Mouse (Mus musculus) hindbrain, embryonic 14.5 days (tissue): Measurements from ENCODE around the gene Dzip3. TPM values are rescaled to one million over a fixed set of nuclear protein-coding genes. Genes with fewer than 3 reads are reported as not detected.

Experiments
- ATAC-seq: fragments of 200-750 bp; cut with Nextera tagmentation; 2 replicates; pipeline ENCODE4 v1.8.0; 2017; ENCODE audit warnings: moderate number of reproducible peaks, mild to moderate bottlenecking, moderate TSS enrichment, moderate library complexity; ENCODE audit not compliant: low FRiP score
- DNase-seq: peaks from one replicate; pipeline ENCODE4 v3.0.0-alpha.2; 2015; ENCODE audit warnings: low spot score
- H3K27ac ChIP-seq: fragments of 300-500 bp; sonication (generic); 2 replicates; pipeline ENCODE4 v1.5.1; 2014; ENCODE audit warnings: mild to moderate bottlenecking, moderate library complexity
- H3K27me3 ChIP-seq: fragments of 300-500 bp; sonication (generic); 2 replicates; pipeline ENCODE4 v1.6.1; 2014; ENCODE audit warnings: mild to moderate bottlenecking, low read length, mixed read lengths; ENCODE audit not compliant: control insufficient read depth, insufficient read depth
- H3K36me3 ChIP-seq: fragments of 300-500 bp; sonication (generic); replicated peaks from 2 replicates; pipeline ENCODE4 v1.6.1; 2014; ENCODE audit not compliant: control insufficient read depth, insufficient read depth
- H3K4me1 ChIP-seq: fragments of 300-500 bp; sonication (generic); replicated peaks from 2 replicates; pipeline ENCODE4 v1.6.1; 2014; ENCODE audit warnings: antibody characterized with exemption, low read length, mixed read lengths; ENCODE audit not compliant: control insufficient read depth, insufficient read depth
- H3K4me2 ChIP-seq: fragments of 300-500 bp; sonication (generic); replicated peaks from 2 replicates; pipeline ENCODE4 v1.6.1; 2014; ENCODE audit warnings: mild to moderate bottlenecking, moderate library complexity
- H3K4me3 ChIP-seq: fragments of 300-500 bp; sonication (generic); replicated peaks from 2 replicates; pipeline ENCODE4 v1.5.1; 2014; ENCODE audit warnings: mild to moderate bottlenecking, low read length
- H3K9ac ChIP-seq: fragments of 300-500 bp; sonication (generic); 2 replicates; pipeline ENCODE4 v1.6.1; 2014
- H3K9me3 ChIP-seq: fragments of 300-500 bp; sonication (generic); 2 replicates; pipeline ENCODE4 v1.6.1; 2016; ENCODE audit warnings: low read length; ENCODE audit not compliant: control insufficient read depth
- WGBS: fragments of 180-500 bp; shearing (Covaris S2); extraction: QIAGEN DNeasy Blood & Tissue Kit; methylation state at CpG from one replicate; pipeline ENCODE4 v1.1.7; 2014; 5-methylcytosine and 5-hydroxymethylcytosine counted together
- polyA plus RNA-seq: library from polyadenylated mRNA; unstranded; fragments of >200 nt; fragmentation: Nextera tagmentation; extraction: Ambion mirVana; gene quantifications from 2 replicates; pipeline ENCODE4 v1.2.1, GENCODE M21; 2014

Gene Dzip3
- polyA plus RNA-seq, 1 experiment from 2014 or later = 77.3 TPM

DNA sequence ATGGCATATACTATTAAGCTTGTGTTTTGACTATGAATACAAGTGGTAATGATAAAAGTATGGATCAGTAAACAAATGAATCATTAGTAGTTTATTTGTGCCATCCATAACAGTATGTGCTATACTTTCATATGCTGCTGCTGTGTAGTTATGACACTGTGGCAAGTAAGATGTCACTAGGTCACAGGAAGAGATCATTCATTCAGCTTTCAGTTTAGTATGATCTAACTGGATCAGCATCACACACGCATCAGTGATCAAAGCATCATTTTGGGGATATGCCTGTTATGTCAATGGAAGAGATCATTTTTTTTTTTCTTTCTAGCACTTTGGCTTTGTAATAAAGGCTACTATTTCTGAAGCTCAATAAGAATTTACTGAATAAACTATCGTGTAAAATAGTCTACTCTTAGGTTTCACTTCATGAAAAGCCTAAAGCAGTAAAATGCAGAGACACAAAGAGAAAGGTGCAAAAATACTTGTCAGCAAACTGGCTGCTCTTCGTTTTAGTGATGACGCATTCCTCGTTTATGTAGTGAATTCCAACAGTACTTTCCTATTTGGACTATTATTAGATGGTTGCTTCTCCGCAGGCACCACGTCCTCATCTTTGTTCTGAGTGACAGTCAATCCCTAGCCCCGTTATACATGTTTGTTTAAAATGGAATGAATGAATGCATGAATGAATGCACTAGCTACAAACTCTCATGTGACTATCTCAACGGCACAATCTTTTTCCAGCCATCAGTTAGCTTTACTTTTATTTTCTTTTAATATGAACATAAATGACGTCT, 1.3 kb downstream of the Dzip3 start:
- H3K27ac ChIP-seq = peak overlapping the region; percentile 97
- peaks cover 9% of the 10 kb centered on the region; the same call in 1 of the 2 replicates for H3K4me1 ChIP-seq
- H3K9me3 ChIP-seq = no peaks in the 10 kb centered on the region
- peak overlapping the region; percentile 86 for H3K4me2 ChIP-seq
- ATAC-seq = no peak
- DNase-seq = no peak
- peak overlapping the region; percentile 97 for H3K4me3 ChIP-seq
- H3K9ac ChIP-seq = peak overlapping the region; percentile 99
- WGBS = 24% methylated on average over 10 of the region's 10 CpGs
- no peaks in the 10 kb centered on the region for H3K36me3 ChIP-seq
- H3K27me3 ChIP-seq = no peaks in the 10 kb centered on the region

- H3K27me3 ChIP-seq = no peaks in the 10 kb centered on the region
- H3K4me2 ChIP-seq = no peak overlapping the region
- peaks cover 9% of the 10 kb centered on the region; the same call in 1 of the 2 replicates for H3K4me1 ChIP-seq
- H3K4me3 ChIP-seq = no peak overlapping the region
- ATAC-seq (no peak), DNase-seq (no peak)
- H3K9me3 ChIP-seq = no peaks in the 10 kb centered on the region
- H3K27ac ChIP-seq = no peak overlapping the region
- H3K9ac ChIP-seq = no peak overlapping the region
- no peaks in the 10 kb centered on the region for H3K36me3 ChIP-seq
These were observed 4.3 kb downstream of the Dzip3 start for GRCm38 (mm10) chr16:48989700-48990099.

DNA sequence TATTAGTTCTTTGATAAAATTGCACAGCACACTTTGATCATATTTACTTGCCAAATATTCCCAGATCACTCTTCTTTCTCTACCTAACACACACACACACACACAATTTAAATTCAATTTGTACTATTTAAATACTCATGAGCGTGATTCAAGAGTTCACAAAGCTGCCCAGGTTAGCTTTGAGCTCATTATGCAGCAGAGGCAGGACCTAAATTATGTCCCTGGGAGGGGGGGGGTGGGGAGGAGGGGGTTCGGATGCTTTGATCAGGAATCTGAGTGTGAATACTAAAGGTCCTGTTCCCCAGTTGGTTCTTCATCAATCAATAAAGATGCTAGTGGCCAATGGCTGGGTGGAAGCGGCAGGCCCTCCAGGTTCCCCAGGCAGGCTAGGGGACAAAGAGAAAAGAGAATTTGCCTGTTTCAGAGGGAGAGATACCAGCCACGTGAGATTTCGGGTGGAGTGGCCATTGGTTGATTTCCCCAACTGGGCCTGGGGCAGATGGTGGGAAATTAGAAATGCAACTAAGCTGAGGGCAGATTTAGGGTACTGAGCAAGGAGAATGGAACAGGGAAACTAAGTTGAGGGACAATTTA, 8.8 kb downstream of the Dzip3 start:
- H3K9ac ChIP-seq = no peak overlapping the region
- H3K4me3 ChIP-seq = no peak overlapping the region
- H3K36me3 ChIP-seq = peaks cover 12% of the 10 kb centered on the region
- ATAC-seq = no peak
- no peak overlapping the region for H3K27ac ChIP-seq
- H3K4me2 ChIP-seq = no peak overlapping the region
- DNase-seq = no peak
- 57% methylated on average over 5 of the region's 5 CpGs for WGBS
- no peaks in the 10 kb centered on the region for H3K4me1 ChIP-seq
- no peaks in the 10 kb centered on the region for H3K27me3 ChIP-seq
- no peaks in the 10 kb centered on the region for H3K9me3 ChIP-seq

DNA sequence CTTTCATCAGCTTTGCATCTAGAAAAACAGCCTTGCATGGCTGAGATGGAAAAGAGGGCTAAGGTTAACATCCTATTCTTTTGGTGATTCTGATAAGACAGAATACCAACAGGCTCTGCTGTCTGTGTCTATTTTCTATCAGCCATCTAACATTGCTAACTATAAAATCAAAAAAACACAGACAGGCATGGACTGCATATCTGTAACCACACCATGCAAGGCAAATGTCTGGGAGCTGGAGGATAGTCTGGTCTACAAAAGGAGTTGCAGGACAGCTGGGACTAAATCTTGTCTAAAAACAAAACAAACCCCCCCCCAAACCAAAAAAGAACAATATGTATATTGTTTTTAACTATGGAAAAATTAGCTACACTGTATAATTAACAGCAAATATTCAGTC, 14.0 kb downstream of the Dzip3 start:
- Histone ChIP-seq H3K9me3 (no peaks in the 10 kb centered on the region), H3K9ac (no peak overlapping the region), H3K4me1 (no peaks in the 10 kb centered on the region), H3K27me3 (no peaks in the 10 kb centered on the region), H3K36me3 (peaks cover 36% of the 10 kb centered on the region), H3K27ac (no peak overlapping the region), H3K4me3 (no peak overlapping the region), H3K4me2 (no peak overlapping the region)
- ATAC-seq = no peak
- no peak for DNase-seq

DNA sequence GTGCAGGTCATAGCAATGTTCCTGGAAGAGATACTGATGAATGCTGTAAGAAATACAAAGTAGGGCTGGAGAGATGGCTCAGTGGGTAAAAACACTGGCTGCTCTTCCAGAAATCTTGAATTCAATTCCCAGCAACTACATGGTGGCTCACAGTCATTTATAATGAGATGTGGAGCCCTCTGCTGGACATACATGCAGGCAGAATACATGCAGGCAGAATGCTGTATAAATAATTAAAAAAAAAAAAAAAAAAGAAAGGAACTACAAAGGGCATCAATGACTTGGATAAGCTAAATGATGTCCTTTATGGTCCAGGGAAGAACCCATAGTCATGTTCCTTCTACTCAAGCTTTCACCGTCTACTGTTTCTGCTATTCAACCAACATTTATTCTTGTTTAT, 20.4 kb downstream of the Dzip3 start:
- no peaks in the 10 kb centered on the region for H3K9me3 ChIP-seq
- no peak overlapping the region for H3K27ac ChIP-seq
- no peaks in the 10 kb centered on the region for H3K27me3 ChIP-seq
- no peak for DNase-seq
- H3K9ac ChIP-seq = no peak overlapping the region
- peaks cover 31% of the 10 kb centered on the region for H3K36me3 ChIP-seq
- no peak for ATAC-seq
- whole genome bisulfite sequencing = 96% methylated on average over 1 of the region's 1 CpGs
- no peak overlapping the region for H3K4me2 ChIP-seq
- H3K4me1 ChIP-seq = no peaks in the 10 kb centered on the region
- no peak overlapping the region for H3K4me3 ChIP-seq

GRCm38 (mm10) chr16:48972996-48973395, 21.0 kb downstream of the Dzip3 start:
- no peak for ATAC-seq
- Histone ChIP-seq H3K9me3 (no peaks in the 10 kb centered on the region), H3K9ac (no peak overlapping the region), H3K4me2 (no peak overlapping the region), H3K4me1 (no peaks in the 10 kb centered on the region), H3K36me3 (peaks cover 25% of the 10 kb centered on the region), H3K4me3 (no peak overlapping the region), H3K27me3 (no peaks in the 10 kb centered on the region), H3K27ac (no peak overlapping the region)
- DNase-seq = no peak
- WGBS = 97% methylated on average over 2 of the region's 2 CpGs

DNA sequence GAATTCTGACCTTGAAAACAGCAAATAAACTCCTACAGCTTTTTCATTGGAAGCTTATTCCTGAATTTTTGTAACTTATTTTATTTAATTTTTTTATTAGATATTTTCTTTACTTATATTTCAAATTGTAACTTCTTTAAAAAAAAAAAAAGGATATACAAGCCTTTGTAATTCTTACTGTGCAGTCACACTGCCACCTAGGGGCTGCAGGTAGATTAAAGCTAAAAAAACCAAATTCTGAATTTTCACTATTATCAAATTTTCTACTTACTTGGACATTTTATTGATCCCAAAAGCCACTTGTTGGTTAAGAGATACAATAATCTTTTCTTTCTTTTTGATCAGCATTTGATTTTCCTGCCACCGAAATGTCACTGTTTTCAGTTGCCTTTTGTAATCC, 52.2 kb downstream of the Dzip3 start:
- Histone ChIP-seq H3K36me3 (peaks cover 57% of the 10 kb centered on the region), H3K4me1 (no peaks in the 10 kb centered on the region), H3K4me3 (no peak overlapping the region), H3K27ac (no peak overlapping the region), H3K27me3 (no peaks in the 10 kb centered on the region), H3K9me3 (no peaks in the 10 kb centered on the region), H3K9ac (no peak overlapping the region), H3K4me2 (no peak overlapping the region)
- DNase-seq (peak; percentile 62), ATAC-seq (no peak)
- WGBS = 78% methylated on average over 1 of the region's 1 CpGs

DNA sequence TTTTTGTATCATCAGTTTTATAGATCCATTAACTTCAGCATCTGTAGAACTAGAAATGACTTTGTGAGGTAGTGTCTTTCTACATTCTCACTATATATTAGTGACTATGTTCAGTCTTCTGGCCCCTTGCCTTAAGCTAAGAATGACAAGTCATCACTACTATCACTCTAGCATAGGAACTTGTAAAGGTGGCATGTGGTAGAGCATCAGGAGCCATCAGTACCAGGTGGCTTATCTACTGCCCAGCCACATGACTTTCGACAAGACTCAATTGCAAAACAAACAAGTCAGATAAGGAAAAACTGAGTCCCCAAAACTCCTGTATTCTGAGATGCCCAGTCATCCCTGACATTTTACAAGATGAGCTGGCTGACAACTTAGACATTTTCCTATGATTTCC, 70.2 kb downstream of the Dzip3 start:
- peaks cover 50% of the 10 kb centered on the region for H3K36me3 ChIP-seq
- H3K4me3 ChIP-seq = no peak overlapping the region
- no peak overlapping the region for H3K4me2 ChIP-seq
- ATAC-seq (no peak), DNase-seq (no peak)
- H3K27me3 ChIP-seq = no peaks in the 10 kb centered on the region
- no peaks in the 10 kb centered on the region for H3K9me3 ChIP-seq
- 96% methylated on average over 1 of the region's 1 CpGs for WGBS
- no peak overlapping the region for H3K9ac ChIP-seq
- H3K27ac ChIP-seq = no peak overlapping the region
- H3K4me1 ChIP-seq = no peaks in the 10 kb centered on the region

DNA sequence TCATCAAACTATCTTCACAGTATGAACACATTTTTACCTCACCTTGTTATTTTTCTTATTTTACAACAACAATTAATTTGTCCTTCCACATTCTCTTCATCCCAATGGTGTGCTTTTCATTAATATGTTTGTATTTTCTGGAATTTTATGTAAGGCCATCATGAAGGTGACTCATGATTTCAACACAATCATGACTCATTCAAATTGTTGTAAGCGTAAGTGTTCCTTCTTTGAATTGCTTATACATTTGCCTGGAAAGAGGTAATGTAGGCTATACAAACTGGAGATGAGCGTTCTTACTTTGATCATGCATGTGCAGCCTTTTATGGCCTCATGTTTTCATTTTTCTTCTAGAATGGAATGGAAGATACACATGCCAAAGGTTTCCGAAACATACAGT, 80.8 kb downstream of the Dzip3 start:
- ATAC-seq (no peak), DNase-seq (no peak)
- Histone ChIP-seq H3K4me1 (no peaks in the 10 kb centered on the region), H3K27me3 (no peaks in the 10 kb centered on the region), H3K4me2 (no peak overlapping the region), H3K36me3 (no peaks in the 10 kb centered on the region), H3K9ac (no peak overlapping the region), H3K27ac (no peak overlapping the region), H3K4me3 (no peak overlapping the region), H3K9me3 (no peaks in the 10 kb centered on the region)
- WGBS = 96% methylated on average over 3 of the region's 3 CpGs
